Mouse (Mus musculus) urinary bladder, postnatal 10 days (tissue): ENCODE measurements around the gene Sept8.

Source experiments
- DNase-seq: peaks from one replicate; pipeline ENCODE4 v3.0.0; 2022; ENCODE audit warnings: low spot score

The Sept8 gene

DNA sequence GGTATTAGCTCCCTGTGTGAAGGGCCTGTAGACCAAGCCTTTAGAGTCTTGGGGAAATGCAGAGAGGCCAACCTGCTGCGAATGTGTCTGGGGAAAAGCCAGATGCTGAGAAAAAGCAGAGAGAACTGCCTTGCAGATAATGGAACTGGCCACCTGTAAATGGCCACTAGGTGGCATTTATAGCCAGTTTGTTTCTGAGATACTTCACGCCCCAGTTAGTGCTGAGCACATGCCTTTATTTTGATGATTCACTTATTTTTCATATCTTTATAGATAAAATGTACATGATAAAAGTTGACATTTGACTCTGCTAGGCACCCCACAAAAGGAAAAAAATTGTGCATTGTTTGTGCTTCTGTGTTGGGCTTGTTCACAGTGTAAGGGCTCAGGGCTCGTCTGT lies 65.8 kb downstream of the Sept8 start:
- DNase-seq = no peak

DNA sequence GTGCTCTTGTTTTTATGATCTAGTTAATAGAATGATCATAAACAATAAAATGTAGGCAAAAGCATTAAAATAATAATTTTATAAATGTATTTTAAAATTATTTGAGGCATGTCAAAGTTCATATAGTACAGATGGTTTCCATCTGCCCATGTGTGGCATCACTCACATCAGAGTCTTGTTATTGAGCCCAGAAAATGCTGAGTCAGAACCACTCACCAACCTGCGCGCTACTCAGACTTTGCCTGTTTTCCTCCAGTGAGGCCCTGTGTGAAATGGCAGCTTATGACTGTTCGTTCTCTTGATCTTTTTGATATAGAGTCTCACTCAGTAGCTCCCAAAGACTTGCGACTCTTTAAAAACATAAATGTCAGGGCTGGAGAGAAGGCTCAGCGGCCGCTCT lies 66.5 kb downstream of the Sept8 start:
- DNase-seq = no peak

DNA sequence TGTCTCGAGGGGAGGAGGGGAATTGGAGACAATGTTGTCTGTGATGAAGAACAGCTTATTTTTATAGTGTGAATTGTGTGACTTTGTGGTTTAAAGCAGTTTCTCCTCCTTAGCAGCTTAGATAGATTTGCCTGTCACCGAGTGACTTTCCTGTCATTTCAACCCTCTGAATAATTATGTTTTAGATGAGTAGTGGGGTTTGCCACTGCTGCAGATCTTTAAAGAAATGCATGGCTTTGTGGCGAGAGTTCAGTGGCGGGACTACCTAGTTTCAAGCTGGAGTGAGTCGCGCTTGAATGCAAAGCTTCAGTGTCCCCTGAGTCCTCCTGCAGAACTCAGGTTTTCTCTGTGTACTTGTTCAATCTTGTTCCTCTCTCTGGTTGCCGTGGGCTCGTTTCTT lies 69.2 kb downstream of the Sept8 start:
- no peak for DNase-seq

DNA sequence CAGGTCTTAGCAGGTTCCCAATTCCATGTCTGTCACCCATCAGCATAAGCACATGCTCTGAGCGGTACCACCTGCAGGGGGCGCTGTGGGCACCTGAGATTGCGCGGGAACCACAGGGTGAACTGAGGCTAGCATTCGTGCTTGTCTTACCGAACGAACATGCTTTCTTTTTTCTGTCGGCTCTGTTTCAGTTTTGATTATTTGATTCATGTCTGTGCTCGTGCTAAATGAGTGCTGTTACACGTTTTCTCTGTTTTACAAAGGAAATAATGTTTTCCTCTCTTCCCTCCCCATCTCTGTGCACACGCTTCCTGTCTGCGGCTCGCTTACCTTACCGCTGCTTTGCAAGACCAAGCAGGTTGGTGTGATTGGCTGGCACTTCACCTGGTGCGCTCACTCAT lies 71.3 kb downstream of the Sept8 start:
- no peak for DNase-seq

DNA sequence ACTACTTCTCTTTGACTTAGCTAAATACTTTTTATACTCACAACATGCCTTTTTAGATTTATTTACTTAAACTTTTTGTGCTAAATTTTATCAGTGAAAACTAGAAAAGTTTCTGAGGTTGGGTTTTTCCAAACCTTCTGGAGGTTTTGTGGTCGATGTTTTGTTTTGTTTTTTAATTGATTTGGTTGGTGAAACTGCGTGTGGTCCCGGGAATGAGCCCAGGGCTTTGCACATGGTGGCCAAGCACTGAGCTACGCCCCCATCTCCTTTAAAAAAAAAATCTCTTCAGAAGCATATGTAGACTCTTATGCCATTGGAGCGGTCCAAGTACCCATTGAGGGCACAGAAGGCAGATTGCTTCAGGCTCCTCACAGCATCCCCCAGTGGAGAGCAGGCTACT lies 72.1 kb downstream of the Sept8 start:
- DNase-seq = no peak
